Mouse (Mus musculus) thymus, adult 2 months (tissue): ENCODE data around the gene Gtf2ird1.

ENCODE experiments used
- CTCF ChIP-seq: fragments of 200-500 bp; IDR thresholded peaks from 2 replicates; pipeline ENCODE4 v1.5.1; 2012; ENCODE audit warnings: mild to moderate bottlenecking, control low read depth, low read length, moderate library complexity, borderline replicate concordance; ENCODE audit not compliant: control insufficient read depth, poor library complexity, insufficient read depth; ENCODE audit errors: extremely low read depth
- POLR2A ChIP-seq: fragments of 200-500 bp; IDR thresholded peaks from 2 replicates; pipeline ENCODE4 v1.6.1; 2012; ENCODE audit warnings: mild to moderate bottlenecking, low read length, control low read depth, moderate library complexity; ENCODE audit not compliant: control insufficient read depth, poor library complexity, insufficient read depth; ENCODE audit errors: extremely low read depth

DNA sequence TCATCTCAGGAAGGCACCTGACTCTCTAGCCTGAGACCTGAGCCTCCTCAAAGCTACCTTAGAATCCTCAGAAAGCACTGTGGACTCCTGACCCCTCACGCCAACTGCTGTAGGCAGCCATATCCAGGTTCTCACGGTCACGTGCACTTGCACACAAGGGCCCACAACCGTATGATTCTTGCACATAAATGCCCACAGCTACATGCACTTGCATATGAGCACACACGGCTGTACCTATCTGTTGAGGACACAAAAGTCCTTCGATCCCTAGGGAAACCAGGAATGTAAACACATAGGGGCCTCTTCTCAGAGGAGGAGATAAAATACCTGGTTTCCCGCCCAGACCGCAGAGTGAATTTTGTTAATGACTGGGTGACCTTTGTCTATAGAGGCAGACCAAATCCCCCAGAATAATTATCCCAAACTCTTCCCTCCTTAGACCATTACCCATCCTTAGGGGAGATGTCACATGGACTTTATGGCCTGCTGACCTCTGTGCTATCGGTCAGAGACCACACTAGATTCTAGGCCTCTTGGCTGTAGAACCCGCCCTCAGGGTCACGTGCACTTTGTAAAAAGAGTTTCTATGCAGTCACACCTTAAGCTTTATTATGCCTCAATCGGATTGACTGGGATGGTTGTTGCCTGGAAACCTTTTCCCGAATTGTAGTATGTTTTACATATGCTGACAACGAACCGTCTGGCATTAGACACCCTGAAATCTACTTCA is 58.9 kb downstream of the Gtf2ird1 start:
- TF ChIP-seq POLR2A: no peak
- TF ChIP-seq CTCF: no peak
